Mouse (Mus musculus): ENCODE results near the gene Cenpc1. TPM values are rescaled to one million over a fixed set of nuclear protein-coding genes. Genes with fewer than 3 reads are reported as not detected.

Cenpc1 gene
- total RNA-seq, 1 experiment, result 21.7 TPM

- Histone ChIP-seq H3K9ac (ENCODE audit: insufficient read depth, low read depth, low read length, poor library complexity, severe bottlenecking) (no peak overlapping the region), H3K4me3 (ENCODE audit: insufficient read depth in 1 of 2, low read depth in 1 of 2, low read length in 2 of 2, poor library complexity in 1 of 2, severe bottlenecking in 1 of 2) (no peak overlapping the region), H3K4me1 (ENCODE audit: control insufficient read depth in 2 of 2, insufficient read depth in 2 of 2, low read length in 2 of 2, poor library complexity in 1 of 2) (no peaks in the 10 kb centered on the region), H3K36me3 (ENCODE audit: control insufficient read depth, insufficient read depth, low read length, poor library complexity, severe bottlenecking) (no peaks in the 10 kb centered on the region), H3K27ac (ENCODE audit: insufficient read depth, low read depth, low read length, poor library complexity, severe bottlenecking) (no peak overlapping the region), H3K9me3 (ENCODE audit: control insufficient read depth, insufficient read depth, low read depth, low read length) (no peaks in the 10 kb centered on the region)
- no peak for DNase-seq (ENCODE audit: low read depth, low spot score)
- no peak for TF ChIP-seq ZC3H11A (IDR thresholded peaks at IDR 0.05; ENCODE audit: borderline replicate concordance, low read depth, low read length)
- TF ChIP-seq ZNF384 (IDR thresholded peaks at IDR 0.05; ENCODE audit: low read depth, low read length), result no peak
- no peak for TF ChIP-seq HCFC1 (IDR thresholded peaks at IDR 0.05; ENCODE audit: borderline replicate concordance, insufficient read depth, low read length)
- no peak for TF ChIP-seq CHD2 (IDR thresholded peaks at IDR 0.05; ENCODE audit: low read depth, low read length)
- no peak for TF ChIP-seq MAFK (IDR thresholded peaks at IDR 0.05; ENCODE audit: insufficient read depth, low read depth, low read length)
- in situ Hi-C loops (cut with MboI; ENCODE audit: low sequenced_read_pairs in 2 of 2, unreplicated experiment in 2 of 2), result no loop called here
Measured at GRCm38 (mm10) chr5:85996545-85997510, 68.6 kb downstream of the Cenpc1 start.

DNA sequence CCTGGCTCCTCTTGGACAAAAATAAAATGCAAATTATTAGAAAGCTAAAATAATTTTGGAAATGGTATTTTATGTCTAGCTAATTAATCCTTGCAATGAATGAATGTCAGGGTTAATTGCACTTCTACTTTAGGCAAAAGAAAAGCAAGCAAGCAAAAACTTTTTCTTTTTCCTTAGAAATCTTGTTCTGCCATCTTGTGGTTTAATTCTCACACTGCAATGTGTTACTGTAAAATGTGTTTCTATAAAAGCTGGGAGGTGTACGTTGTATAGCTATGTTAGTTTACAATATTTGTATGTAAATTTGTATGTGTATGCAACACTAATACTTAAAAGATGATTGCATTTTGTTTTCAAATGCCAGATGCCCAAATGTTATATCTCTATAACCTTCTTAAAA lies 70.8 kb downstream of the Cenpc1 start:
- TF ChIP-seq HCFC1 (IDR thresholded peaks at IDR 0.05; ENCODE audit: borderline replicate concordance, insufficient read depth, low read length) (no peak), CHD2 (IDR thresholded peaks at IDR 0.05; ENCODE audit: low read depth, low read length) (no peak), ZNF384 (IDR thresholded peaks at IDR 0.05; ENCODE audit: low read depth, low read length) (no peak), ZC3H11A (IDR thresholded peaks at IDR 0.05; ENCODE audit: borderline replicate concordance, low read depth, low read length) (no peak), MAFK (IDR thresholded peaks at IDR 0.05; ENCODE audit: insufficient read depth, low read depth, low read length) (no peak)
- no peak overlapping the region for H3K27ac ChIP-seq (ENCODE audit: insufficient read depth, low read depth, low read length, poor library complexity, severe bottlenecking)
- no peaks in the 10 kb centered on the region for H3K36me3 ChIP-seq (ENCODE audit: control insufficient read depth, insufficient read depth, low read length, poor library complexity, severe bottlenecking)
- no peaks in the 10 kb centered on the region for H3K4me1 ChIP-seq (ENCODE audit: control insufficient read depth in 2 of 2, insufficient read depth in 2 of 2, low read length in 2 of 2, poor library complexity in 1 of 2)
- no peaks in the 10 kb centered on the region for H3K9me3 ChIP-seq (ENCODE audit: control insufficient read depth, insufficient read depth, low read depth, low read length)
- H3K9ac ChIP-seq (ENCODE audit: insufficient read depth, low read depth, low read length, poor library complexity, severe bottlenecking), result no peak overlapping the region
- in situ Hi-C loops (cut with MboI; ENCODE audit: low sequenced_read_pairs in 2 of 2, unreplicated experiment in 2 of 2), result no loop called here
- DNase-seq (ENCODE audit: low read depth, low spot score), result no peak
- H3K4me3 ChIP-seq (ENCODE audit: insufficient read depth in 1 of 2, low read depth in 1 of 2, low read length in 2 of 2, poor library complexity in 1 of 2, severe bottlenecking in 1 of 2), result no peak overlapping the region

DNA sequence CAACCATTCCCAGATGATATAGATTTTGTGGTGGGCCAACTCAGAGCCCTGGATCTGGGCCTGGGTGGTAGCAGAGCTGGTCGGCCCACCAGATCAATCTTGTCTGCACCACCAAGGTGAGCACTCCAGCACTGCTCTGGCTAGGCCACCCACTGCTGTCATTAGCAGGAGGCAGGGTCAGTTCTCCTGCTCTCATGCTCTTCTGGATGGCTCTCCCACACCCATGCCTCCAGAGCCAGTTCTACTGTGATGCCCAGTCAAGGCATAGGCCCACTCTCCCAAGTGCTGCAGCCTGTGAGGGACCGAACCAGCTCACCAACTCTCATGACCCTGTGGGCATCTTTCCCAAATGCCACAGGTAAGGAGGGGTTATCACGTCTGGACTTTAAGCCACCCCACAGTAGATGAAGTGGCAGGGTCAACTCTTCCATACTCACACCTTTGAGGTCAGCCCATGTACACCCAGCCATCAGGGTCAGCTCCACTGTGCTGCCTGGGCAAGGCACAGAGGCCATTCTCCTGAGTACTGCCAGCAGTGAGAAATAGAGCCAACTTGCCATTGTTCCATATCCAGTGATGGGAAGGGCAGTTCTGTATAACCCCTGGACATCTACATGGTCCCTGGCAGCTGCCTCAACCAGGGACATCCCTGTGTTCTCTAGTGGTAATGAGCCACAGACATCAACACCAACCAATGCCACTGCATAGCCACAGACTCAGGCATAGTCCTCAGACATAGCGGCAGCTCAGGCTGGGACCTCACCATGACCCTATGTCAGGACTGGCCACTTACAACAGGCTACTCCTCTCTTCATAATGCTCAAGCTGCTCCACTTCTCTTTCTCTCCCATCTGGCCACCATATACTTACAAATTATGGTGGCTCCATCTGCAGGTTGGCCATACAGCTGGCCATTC lies 72.3 kb downstream of the Cenpc1 start:
- H3K4me3 ChIP-seq (ENCODE audit: insufficient read depth in 1 of 2, low read depth in 1 of 2, low read length in 2 of 2, poor library complexity in 1 of 2, severe bottlenecking in 1 of 2), result no peak overlapping the region
- H3K9ac ChIP-seq (ENCODE audit: insufficient read depth, low read depth, low read length, poor library complexity, severe bottlenecking), result no peak overlapping the region
- TF ChIP-seq ZC3H11A (IDR thresholded peaks at IDR 0.05; ENCODE audit: borderline replicate concordance, low read depth, low read length), result no peak
- TF ChIP-seq CHD2 (IDR thresholded peaks at IDR 0.05; ENCODE audit: low read depth, low read length), result no peak
- TF ChIP-seq ZNF384 (IDR thresholded peaks at IDR 0.05; ENCODE audit: low read depth, low read length), result no peak
- TF ChIP-seq HCFC1 (IDR thresholded peaks at IDR 0.05; ENCODE audit: borderline replicate concordance, insufficient read depth, low read length), result no peak
- TF ChIP-seq MAFK (IDR thresholded peaks at IDR 0.05; ENCODE audit: insufficient read depth, low read depth, low read length), result no peak
- H3K4me1 ChIP-seq (ENCODE audit: control insufficient read depth in 2 of 2, insufficient read depth in 2 of 2, low read length in 2 of 2, poor library complexity in 1 of 2), result no peaks in the 10 kb centered on the region
- no peaks in the 10 kb centered on the region for H3K9me3 ChIP-seq (ENCODE audit: control insufficient read depth, insufficient read depth, low read depth, low read length)
- no peak for DNase-seq (ENCODE audit: low read depth, low spot score)
- no peaks in the 10 kb centered on the region for H3K36me3 ChIP-seq (ENCODE audit: control insufficient read depth, insufficient read depth, low read length, poor library complexity, severe bottlenecking)
- H3K27ac ChIP-seq (ENCODE audit: insufficient read depth, low read depth, low read length, poor library complexity, severe bottlenecking), result no peak overlapping the region
- in situ Hi-C loops (cut with MboI; ENCODE audit: low sequenced_read_pairs in 2 of 2, unreplicated experiment in 2 of 2), result no loop called here

DNA sequence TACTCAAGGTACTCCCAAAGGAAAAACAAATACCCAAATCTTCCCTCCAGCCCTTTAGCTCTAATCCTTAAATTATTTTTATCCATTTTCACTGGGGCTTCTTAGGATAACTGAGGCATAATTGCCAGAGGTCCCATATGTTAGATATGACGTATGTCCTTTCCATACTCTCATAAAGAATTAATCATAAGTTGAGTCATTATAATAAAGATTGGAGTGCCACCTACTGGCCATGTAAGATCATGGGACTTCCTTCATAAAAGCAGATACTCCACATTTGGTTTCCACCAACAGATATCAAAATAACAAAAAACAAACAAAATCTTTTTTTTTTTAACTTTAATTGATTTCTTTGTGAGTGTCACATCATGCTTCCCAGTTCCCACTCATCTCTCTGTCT lies 73.3 kb downstream of the Cenpc1 start:
- Histone ChIP-seq H3K9me3 (ENCODE audit: control insufficient read depth, insufficient read depth, low read depth, low read length) (no peaks in the 10 kb centered on the region), H3K36me3 (ENCODE audit: control insufficient read depth, insufficient read depth, low read length, poor library complexity, severe bottlenecking) (no peaks in the 10 kb centered on the region), H3K27ac (ENCODE audit: insufficient read depth, low read depth, low read length, poor library complexity, severe bottlenecking) (no peak overlapping the region), H3K4me1 (ENCODE audit: control insufficient read depth in 2 of 2, insufficient read depth in 2 of 2, low read length in 2 of 2, poor library complexity in 1 of 2) (no peaks in the 10 kb centered on the region), H3K9ac (ENCODE audit: insufficient read depth, low read depth, low read length, poor library complexity, severe bottlenecking) (no peak overlapping the region), H3K4me3 (ENCODE audit: insufficient read depth in 1 of 2, low read depth in 1 of 2, low read length in 2 of 2, poor library complexity in 1 of 2, severe bottlenecking in 1 of 2) (no peak overlapping the region)
- TF ChIP-seq CHD2 (IDR thresholded peaks at IDR 0.05; ENCODE audit: low read depth, low read length) (no peak), HCFC1 (IDR thresholded peaks at IDR 0.05; ENCODE audit: borderline replicate concordance, insufficient read depth, low read length) (no peak), MAFK (IDR thresholded peaks at IDR 0.05; ENCODE audit: insufficient read depth, low read depth, low read length) (no peak), ZC3H11A (IDR thresholded peaks at IDR 0.05; ENCODE audit: borderline replicate concordance, low read depth, low read length) (no peak), ZNF384 (IDR thresholded peaks at IDR 0.05; ENCODE audit: low read depth, low read length) (no peak)
- in situ Hi-C loops (cut with MboI; ENCODE audit: low sequenced_read_pairs in 2 of 2, unreplicated experiment in 2 of 2), result no loop called here
- DNase-seq (ENCODE audit: low read depth, low spot score), result no peak
